Mouse (Mus musculus) adrenal gland, postnatal 25 days (tissue): ENCODE measurements around the gene Exoc3l4. TPM values are rescaled to one million over a fixed set of nuclear protein-coding genes. Genes with fewer than 3 reads are reported as not detected.

Experiments used
- DNase-seq: peaks from one replicate; pipeline ENCODE4 v3.0.0; 2021; ENCODE audit warnings: mixed read lengths
- total RNA-seq: library from RNA; stranded (reverse); gene quantifications from 2 replicates; pipeline ENCODE4 v1.2.3, GENCODE M21; 2021

Gene Exoc3l4
- total RNA-seq, 1 experiment from 2014 or later = 4.4 TPM

DNA sequence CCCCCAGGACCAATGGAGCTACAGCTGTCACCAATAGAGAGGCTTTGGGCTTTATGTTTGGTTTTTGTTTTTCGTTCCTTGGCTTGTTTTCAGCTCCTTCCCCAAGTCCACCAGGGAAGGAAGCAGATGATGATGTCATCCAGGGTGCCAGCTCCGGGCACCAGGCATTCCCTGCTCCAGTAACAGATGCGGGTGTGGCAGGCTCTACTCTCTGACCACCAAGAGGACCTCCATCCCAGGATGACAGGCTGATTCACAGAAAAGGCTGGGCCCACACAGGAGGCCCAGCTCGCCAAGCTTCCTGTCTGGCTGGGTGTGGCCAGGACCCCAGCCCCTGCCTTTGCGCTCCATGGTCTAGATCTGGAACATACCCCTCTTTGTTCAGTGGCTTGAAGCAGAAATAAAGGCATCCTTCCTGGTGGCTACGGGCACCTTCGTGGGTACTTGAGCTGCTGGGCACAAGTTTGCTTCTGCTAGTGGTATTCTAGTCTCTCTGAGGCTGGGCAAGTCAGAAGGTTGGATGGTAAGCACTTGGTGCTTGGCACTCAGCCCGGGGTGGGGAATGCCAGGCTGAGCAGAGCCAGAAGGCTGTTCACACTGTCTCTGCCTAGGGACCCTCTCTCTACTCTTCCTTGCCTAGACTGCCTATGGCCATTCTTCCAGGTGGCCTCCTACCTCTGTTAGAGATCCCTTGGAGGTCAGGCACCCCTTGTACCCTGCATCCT, 5.0 kb upstream of the Exoc3l4 start:
- DNase-seq = no peak

DNA sequence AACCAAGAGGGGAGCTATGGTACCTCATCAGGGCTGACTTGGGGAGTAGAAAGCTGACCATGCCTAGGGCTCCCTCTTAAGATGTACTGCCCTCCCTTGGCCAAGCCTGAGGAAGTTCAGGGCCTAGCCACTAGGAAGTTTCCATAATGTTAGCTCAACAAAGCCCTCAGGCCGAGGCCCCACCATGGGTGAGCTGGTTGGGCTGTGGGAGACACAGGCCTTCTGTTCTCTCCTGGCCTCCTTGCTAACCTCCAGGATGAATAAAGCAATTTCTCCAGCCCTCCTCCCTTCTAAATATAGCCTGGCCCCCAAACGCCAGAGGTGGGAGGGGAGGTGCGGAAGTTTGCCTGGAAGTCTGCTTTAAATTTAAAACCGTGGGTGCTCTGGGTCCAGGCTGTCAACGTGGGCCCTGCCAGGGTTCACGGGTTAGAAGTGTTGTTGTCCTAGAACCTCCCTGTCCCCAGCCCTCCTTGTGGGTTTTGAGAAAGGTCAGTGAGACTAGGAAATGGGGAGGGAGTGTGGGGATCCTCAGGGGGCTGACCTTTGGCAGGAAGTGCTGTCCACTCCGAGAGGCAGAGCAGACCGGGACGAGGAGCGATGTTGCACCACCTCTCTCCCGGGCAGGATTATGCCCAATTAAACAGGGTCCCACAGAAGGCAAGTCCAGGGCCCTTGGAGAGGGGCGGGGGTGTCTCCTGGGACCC, 4.1 kb upstream of the Exoc3l4 start:
- DNase-seq = no peak

DNA sequence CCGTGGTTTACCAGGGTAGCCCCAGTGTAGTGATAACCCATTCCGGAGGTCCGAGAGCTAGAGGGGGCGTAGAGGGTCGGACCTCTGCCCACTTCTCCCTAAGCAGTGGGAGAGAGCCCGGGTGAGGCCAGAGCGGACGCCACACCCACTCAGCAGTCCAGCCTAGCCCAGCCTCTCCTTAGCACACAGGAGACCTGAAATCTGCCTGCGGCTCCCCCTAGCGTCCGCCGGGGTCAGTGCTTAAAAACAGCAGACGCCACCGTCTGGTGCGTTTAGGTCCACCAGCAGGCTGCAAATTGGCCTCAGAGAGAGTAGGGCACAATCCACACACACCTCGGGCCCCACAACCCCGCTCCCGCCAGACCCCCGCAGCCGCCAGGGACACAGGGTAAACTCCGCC, 3.5 kb upstream of the Exoc3l4 start:
- peak; percentile 92 for DNase-seq

DNA sequence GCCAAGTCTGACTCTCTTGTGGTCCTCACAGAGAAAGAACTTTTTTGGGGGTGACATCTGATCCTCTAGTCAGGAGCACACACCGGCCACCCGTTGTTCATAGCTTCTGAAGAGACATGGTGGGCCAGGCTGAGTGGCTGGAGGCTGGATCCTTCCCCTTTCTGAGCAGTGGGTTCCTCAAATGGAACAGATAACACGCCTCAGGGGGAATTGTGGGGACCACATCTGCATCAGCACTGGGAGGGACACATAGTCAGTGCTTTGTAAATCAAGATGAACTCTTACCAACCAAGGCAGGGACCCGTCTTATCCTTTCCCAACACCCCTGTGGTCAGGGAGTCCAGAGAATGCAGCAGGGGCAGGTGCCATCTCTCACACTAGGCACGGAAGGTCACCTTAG, 3.1 kb downstream of the Exoc3l4 start:
- no peak for DNase-seq

DNA sequence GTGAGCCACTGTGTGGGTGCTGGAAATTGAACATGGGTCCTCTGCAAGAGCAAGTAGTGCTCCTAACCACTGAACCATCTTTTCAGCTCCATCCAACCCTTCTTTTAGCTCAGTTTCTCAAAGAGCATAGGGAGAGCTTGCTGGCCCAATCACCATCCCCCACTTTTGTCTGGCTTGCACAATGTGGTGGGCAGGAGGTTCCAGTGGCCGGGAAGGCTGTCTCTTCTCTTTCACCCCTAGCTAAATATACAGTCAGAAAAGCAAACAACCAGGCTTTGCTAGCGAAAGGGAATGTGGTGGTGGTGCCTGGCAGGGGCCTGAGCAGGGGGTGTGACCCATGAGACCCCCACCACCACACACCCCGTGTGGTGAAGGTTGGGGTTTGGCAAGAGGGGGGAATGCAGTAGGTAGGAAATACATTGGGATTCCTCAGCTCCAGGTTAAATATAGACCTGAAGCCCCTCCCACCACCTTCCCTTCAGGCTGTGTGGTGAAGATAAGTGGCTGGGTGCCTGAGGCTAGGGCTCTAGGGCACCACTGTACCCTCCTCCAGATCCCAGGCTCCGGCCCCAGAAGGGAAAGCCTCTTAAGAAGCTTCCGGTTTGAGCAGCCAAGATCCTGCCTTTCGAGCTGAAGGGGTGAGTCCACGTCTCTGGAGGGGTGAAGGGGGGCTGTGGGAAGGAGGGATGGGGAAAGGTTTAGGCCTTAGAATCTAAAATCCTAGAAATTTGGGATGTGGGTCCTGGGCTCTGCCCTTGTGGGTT, 4.3 kb downstream of the Exoc3l4 start:
- DNase-seq = no peak

DNA sequence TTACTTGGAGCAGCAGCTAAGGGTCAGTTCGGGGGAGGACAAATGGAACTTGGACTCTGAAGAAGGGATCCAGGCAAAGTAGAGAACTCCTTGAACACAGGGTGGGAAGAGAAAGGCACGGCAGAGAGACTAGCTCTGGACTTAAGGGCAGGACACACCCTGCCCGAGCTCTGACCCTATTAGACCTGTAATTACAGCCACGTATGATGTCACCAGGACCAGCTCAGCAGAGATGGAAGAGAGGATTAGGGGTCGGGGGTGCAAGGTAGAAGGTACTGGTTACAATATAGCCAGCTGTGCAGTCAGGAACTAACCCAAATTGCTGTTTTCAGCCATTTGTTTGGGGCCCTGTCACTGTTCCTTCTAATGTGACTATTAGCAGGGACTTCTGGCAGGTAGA, 6.0 kb downstream of the Exoc3l4 start:
- no peak for DNase-seq

DNA sequence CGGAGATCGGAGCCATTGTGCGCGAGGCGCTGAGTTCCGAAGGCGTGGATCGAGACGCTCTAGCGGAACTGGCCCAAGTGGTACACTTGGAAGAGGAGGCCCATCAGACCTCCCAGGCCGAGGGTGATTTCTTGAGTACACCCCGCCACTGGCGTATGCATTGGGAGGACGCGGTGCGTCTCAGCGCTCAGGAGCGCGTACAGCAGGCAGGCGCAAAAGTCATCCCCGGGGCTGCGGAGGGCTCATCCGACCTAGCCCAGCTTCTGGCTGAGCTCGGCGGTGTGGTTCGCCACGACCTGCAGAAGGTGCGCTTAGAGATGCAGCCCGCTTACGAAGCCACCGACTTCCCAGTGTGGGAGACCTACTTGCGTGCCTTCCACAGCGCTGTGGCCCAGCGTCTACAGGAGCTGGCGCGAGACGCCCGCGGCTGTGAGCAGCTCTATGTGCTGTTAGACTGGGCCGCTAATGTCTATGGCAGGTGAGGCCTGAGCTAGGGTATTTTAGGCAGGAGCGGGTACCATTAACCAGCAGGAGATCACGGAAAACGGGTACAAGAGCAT, 6.8 kb downstream of the Exoc3l4 start:
- no peak for DNase-seq

DNA sequence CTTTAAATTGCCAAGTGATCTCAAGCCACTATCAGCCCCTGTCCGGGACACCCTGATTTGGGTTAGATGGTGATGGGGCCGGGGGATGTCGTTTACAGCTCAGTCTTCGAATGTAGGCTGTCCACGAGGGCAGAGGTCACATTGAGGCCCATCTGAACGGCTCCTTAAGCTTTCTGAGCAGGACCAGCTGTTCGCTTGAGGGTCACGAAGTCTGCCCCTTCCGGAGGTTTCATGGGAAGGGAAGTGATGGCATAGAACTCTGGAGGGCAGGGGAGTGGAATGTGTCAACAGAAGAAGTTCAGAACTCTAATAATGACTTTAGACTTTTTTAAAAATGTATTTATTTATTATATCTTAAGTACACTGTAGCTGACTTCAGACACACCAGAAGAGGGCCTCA, 7.7 kb downstream of the Exoc3l4 start:
- DNase-seq = no peak

DNA sequence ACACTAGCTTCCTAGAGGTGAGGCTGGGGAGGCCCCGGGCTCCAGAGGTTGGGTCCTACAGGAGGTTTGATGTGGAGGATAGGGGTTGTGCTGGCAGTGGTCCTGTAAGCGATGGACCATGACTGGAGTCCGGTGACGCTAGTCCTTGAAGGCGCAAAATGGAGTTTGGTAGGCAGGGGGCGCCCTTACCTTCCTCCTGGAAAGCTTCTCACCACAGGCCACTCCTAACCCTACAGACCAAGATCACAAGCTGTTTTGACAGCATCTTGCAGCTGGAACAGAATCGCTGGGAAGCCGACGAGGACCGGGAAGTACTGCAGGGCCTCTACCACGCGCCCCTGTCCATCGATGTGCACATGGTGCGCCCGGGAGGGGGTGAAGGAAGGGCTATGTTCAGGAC, 8.4 kb downstream of the Exoc3l4 start:
- peak; percentile 86 for DNase-seq

DNA sequence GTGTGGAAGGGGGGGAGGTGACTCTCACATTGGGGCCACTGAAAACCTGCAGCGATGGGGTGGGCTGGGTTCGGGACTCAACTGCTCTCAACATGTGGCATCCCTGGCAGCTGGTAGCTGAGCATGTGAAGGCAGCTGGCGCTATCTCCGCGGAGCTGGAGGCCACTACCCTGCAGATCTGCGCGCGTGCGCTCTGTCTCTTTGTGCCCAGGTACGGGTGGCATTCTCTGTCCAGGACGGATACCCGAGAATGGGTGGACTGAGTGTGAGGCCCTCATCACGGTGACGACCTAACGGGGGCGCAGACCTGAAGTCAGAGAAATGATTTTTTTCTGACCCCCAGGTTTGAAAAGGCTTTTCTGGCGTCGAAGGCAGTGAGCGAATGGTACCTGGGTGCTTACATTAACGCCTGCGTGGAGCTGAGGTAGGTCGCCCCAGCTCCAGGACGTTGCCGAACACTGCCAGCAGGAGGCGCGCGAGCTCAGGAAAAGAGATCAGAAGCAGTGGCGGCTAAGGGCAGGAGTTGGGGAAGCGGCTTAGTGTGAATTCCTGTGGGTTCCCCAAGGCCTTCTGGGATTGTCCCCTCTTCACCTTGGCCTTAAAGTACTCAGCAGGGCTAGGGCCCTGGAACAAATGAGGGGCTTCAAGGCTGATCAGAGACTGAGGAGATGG, 9.1 kb downstream of the Exoc3l4 start:
- peak; percentile 95 for DNase-seq

DNA sequence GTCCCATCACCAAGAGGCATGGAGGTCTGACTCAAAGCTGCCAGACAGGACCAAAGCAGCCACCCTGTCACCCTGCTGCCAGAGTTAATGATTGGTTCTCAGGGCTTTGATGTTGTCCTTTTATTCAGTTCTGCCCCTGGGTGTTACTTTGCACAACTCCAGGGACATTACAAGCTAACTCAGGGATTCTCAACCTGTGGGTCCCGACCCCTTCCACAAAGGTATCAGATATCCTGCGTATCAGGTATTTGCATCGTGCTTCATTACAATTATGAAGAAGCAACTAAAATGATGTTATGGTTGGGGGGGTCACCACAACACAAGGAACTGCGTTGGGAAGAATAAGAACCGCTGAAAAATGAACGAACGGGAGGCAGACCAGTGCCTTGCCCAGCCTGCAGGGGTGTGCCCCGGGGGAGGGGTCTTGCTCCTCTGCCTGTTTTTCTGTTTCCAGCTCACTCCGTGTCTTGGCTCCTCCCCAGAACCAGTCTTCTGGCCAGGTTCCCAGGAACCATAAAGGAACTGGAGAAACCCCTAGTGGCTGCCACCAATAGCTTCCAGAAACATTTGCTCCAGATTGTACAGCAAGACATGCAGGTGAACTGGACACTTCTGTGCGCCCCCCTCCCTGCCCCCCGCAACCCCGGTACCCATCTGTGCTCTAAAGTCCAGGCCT, 10.8 kb downstream of the Exoc3l4 start:
- no peak for DNase-seq

DNA sequence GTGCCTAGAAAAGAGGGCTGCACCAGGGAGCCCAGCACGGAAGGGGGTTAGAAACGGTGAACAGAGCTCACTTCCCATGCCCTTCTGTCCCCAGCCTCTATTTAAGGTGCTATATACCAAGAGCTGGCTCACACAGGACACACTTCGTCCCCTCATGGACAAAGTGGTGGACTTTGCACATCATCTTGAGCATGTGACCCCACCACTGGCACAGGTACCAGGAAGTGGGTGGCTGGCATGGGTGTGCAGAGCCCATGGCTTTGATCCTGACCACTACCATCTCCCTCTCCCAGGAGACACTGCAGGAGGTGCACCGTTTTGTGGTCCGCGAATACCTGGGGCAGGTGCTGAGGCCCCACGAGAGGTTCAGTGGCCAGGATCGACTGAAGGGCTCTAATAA, 11.5 kb downstream of the Exoc3l4 start:
- DNase-seq = no peak

DNA sequence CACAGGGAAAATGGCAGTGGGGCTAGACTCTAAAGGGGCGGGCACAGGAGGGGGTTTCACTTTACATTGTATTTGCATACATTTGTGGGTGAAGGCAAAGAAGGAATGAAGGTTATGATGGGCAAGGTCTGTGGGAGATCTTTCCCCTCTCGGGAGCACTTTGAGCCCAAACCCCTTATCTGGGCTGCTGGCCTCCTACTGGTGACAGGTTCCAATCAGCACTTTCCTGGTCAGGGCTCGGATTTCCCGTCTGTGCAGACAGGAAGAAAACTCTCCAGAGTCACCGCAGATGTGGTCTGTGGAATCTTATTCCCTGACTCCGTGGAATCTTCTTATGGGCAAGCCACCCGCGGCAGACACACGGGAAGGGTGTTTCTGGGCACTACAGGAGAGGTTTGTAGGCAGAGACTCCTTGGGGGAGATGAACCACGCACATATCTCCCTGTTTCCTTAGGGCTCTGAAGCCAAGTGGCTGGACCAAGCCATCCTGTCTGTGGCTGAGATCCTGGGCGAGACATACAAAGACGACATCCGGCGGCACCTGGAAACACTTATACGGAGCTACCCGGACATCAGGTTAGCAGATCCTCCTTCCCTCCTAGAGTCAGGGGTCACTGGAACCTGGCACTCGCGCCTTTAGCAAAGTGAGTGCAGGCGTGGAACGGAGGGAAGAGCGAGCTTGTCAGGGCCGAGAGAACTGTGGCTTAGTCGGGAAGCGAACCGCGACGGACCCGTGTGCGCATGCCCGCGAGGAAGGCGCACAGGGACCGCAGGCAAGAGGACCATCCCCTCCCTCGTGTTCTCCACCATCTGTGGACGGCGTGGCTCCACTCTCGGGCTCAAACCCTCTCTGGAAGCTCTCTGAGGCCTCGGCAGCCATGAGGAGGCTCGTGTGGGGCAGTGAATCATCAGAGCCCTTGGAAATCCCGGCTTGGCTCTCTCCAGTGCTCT, 12.4 kb downstream of the Exoc3l4 start:
- DNase-seq = no peak

DNA sequence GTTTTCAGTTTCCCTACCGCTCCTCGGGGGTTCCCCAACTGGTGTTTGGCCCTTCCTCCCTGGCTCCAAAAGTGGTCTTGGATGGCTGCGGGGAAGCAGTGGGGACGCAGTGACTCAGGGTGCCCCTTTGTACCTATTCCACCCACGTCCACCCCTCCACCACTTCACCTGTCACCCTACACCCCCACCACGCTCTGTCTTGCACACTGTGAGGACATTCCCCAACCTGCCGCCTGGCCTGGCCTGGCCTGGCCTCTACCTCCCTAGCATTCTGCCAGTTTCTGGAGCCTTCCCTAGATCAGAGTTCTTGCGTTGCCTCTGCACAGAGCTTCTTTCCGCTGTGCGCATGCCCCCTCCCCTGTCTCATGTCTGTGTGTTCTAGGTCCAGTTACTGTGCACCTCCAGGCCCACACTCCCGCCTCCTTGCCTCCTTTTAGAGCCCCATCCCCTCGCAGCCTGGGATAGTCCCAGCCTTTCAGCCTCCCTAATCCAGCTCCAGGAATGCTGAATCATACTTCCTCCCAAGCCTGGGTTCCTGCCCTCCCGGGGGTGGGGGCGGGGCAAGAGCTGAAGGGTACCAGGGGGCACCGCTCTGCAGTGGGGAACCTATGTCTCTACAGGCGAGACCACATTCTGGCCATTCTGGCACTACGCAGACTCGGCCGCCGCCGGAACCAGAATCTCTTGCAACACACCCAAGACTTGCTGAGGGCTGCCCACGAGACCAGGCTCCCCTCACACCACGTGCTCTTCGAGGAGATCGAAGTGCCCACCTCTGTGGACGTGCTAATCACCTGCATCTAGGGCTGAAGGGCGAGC, 13.4 kb downstream of the Exoc3l4 start:
- peak; percentile 63 for DNase-seq

DNA sequence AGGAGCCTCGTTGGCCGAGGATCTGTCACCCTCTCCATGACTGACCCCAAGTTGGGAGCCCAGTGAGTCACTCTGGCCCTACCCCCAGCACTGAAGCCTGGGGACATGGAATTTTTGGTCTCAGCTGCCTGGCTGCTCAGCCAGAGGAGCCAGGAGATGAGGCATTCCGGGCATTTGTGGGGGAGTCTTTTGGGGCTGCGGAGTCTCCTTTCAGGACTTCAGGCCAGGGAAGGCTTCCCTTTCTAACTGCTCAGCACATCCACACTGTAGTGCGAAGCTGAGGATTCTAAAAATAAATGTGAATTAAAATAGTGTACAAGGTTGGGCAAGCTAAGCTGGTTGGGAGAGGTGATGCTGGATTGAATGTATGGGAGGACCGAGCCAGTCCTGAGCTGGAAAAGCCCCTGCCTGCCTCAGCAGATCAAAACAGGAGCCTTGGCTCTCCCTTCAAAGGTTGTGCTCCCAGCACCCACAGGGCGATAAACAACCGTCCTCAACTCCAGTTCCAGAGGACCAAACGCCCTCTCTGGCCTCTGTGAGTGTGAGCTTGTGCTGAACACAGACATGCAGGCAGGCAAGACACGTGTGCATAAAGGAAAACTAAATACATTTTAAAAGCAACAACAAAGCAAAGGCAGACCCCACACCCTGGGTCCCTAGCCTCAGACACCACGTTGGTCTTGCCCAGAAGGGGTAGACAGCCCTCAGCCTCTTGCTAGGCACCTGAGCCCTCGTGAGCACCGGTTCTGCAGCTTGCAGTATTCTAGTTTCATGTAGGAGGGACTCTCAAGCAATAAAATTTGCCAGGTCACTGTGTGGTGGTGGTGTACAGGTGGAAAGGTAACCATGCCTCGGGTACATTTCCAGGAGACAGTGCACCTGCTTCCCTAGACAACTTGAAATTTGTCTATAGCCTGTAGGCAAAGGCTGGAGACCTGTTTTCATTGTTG, 14.3 kb downstream of the Exoc3l4 start:
- peak; percentile 51 for DNase-seq

DNA sequence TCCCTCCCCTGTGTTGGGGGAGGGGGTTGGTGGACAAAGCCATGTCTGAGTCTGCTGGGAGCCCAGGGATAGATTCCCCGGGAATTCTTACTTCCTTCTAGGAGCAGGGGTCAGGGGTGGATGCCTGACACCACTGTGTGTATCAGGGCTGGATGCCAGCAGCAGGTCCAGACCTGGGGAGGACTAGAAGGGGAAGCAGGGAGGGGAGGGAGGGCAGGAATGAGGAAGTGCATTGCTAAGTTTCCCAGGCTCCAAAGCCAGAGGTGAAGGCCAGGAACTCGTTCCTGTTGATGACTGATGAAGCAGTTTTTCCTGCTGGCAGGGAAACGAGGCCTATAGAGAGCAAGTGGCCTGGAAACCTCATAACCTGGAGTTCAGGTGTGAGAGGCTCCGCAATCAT, 15.3 kb downstream of the Exoc3l4 start:
- no peak for DNase-seq

DNA sequence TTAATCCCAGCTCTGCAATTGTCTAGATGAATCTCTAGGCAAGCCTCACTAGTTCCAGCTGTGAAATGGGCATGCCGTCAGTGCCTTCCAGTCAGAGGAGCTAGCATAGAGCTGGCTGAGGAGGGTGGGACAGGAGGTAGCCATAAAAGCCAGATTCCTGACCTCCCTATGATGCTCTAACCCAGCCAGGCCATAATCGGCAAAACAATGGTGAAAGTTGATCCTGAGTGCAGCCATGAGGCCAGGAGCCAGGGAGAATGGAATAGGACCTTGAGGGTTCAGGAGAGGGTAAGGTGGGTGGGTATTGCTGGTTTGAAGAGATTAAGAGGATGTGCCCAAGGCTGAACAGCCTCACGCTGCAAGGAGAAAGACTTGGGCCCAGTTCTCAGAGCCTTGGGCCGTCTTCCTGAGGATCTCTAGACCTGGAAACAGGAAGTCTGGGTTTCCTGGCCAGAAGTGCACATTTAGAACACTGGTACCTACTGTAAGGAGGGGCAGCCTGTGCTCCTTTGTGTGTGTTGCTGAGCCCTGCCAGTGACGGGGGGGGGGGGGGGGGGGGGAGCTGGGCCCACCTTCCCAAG, 16.0 kb downstream of the Exoc3l4 start:
- no peak for DNase-seq

DNA sequence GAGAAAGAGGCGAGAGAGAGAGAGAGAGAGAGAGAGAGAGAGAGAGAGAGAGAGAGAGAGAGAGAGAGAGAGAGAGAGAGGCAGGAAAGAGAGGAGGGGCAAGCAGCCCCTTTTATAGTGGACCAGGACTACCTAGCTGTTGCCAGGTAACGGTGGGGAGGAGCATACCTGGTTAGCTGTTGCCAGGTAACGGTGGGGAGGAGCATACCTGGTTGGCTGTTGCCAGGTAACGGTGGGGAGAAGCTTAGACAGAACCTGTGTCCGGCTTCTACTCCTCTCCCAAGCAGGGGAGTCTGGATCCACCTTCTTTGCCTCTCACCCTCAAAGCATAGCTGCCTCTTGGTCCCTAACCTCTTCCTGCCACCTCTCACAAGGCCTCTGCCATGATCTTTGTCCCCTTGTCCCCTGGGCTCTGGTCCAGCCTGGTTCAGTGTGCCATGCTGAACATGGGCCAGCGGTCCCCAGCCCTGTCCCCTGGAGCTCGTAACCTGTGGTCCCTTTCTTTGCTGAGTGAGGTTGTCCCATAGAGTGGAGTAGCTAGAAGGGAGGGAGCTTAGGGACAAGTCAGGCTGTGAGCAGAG, 17.4 kb downstream of the Exoc3l4 start:
- no peak for DNase-seq
